ENCODE assay signal across 17 mouse cellular contexts in the genomic region with DNA sequence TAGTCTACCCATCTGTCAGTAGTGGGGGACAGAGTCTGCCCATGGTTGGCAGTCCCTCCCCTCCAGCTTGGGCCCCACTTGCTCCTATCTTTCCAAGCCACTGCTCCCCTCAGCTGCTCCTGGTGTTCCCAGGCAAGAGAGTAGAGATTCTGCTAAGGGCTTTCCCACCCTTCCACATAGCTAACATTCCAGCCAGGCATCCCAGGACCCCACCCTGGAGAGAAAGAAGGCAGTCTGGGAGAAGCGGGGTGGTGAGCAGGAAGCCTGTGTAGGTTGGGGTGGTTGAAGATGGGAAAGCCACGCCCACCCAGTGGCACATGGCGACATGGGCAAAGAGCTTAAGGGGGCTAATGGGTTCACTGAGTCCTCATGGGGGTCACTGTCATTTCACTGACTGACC. TPM values are rescaled to one million over a fixed set of nuclear protein-coding genes. Genes with fewer than 3 reads are reported as not detected.
DNase-seq lines count a peak whose midpoint lies in the region; ATAC-seq and TF ChIP-seq lines count a peak whose summit lies in the region.
"Had no signal": no experiment of that assay in that cellular context is flagged by ENCODE, and none has a peak within 500 bp of the region (broad histone marks: within the 10 kb centered on the region; RNA-seq: fewer than 3 reads in every experiment).

No protein-coding gene starts in this region.

- TF ChIP-seq EP300 in lung, postnatal 0 days (IDR thresholded peaks at IDR 0.05) = 0 out of 2 replicates have a peak, but pooled peaks have one; percentile 36

- peaks cover 81% of the 10 kb centered on the region for H3K4me1 ChIP-seq in forebrain, embryonic 13.5 days
- peaks cover 30% of the 10 kb centered on the region for H3K4me1 ChIP-seq in forebrain, embryonic 11.5 days (replicated peaks; ENCODE audit: control insufficient read depth, insufficient read depth, low read length)
- H3K4me1 ChIP-seq in lung, postnatal 0 days (ENCODE audit: insufficient read depth, low read depth, low read length) = no peaks in the 10 kb centered on the region
- no peaks in the 10 kb centered on the region for H3K4me1 ChIP-seq in lung, adult 2 months (ENCODE audit: control insufficient read depth, insufficient read depth, low read length)
- peaks cover 11 to 50% of the 10 kb centered on the region in 2 experiments; a peak in 3 of 4 replicates for H3K4me1 ChIP-seq in ES-E14 (ENCODE audit: control insufficient read depth in 2 of 2, insufficient read depth in 2 of 2, low read length in 2 of 2, poor library complexity in 1 of 2)
- H3K4me1 ChIP-seq in forebrain, embryonic 15.5 days = peaks cover 69% of the 10 kb centered on the region
- H3K4me1 ChIP-seq: intestine, embryonic 15.5 days; liver, embryonic 15.5 days had no signal

- no peak overlapping the region for H3K9ac ChIP-seq in forebrain, embryonic 13.5 days
- H3K9ac ChIP-seq in forebrain, embryonic 11.5 days (ENCODE audit: low read length) = no peak overlapping the region
- H3K9ac ChIP-seq in lung, postnatal 0 days (replicated peaks; ENCODE audit: low read depth) = no peak overlapping the region
- H3K9ac ChIP-seq in ES-E14 (ENCODE audit: insufficient read depth, low read depth, low read length, poor library complexity, severe bottlenecking) = no peak overlapping the region
- no peak overlapping the region for H3K9ac ChIP-seq in forebrain, embryonic 15.5 days (replicated peaks)
- H3K9ac ChIP-seq: intestine, embryonic 15.5 days; liver, embryonic 15.5 days had no signal

- ATAC-seq in forebrain, embryonic 13.5 days = no peak
- ATAC-seq in forebrain, embryonic 11.5 days (replicated peaks; ENCODE audit: low FRiP score) = no peak
- ATAC-seq in lung, postnatal 0 days = peak; percentile 70
- no peak for ATAC-seq in forebrain, embryonic 15.5 days (replicated peaks)
- ATAC-seq: intestine, embryonic 15.5 days; midbrain, embryonic 16.5 days had no signal

- no peaks in the 10 kb centered on the region for H3K36me3 ChIP-seq in forebrain, embryonic 13.5 days (ENCODE audit: poor library complexity, severe bottlenecking)
- no peaks in the 10 kb centered on the region for H3K36me3 ChIP-seq in forebrain, embryonic 11.5 days (ENCODE audit: control insufficient read depth, insufficient read depth, low read length)
- H3K36me3 ChIP-seq in lung, postnatal 0 days (ENCODE audit: insufficient read depth, low read length) = no peaks in the 10 kb centered on the region
- H3K36me3 ChIP-seq in ES-E14 (ENCODE audit: control insufficient read depth, insufficient read depth, low read length, poor library complexity, severe bottlenecking) = no peaks in the 10 kb centered on the region
- H3K36me3 ChIP-seq in forebrain, embryonic 15.5 days = no peaks in the 10 kb centered on the region
- H3K36me3 ChIP-seq: intestine, embryonic 15.5 days; limb, embryonic 10.5 days; liver, embryonic 15.5 days had no signal

- no peaks in the 10 kb centered on the region for H3K9me3 ChIP-seq in forebrain, embryonic 13.5 days (replicated peaks)
- no peaks in the 10 kb centered on the region for H3K9me3 ChIP-seq in forebrain, embryonic 11.5 days (ENCODE audit: control insufficient read depth, low read length)
- H3K9me3 ChIP-seq in lung, postnatal 0 days (ENCODE audit: low read length) = no peaks in the 10 kb centered on the region
- no peaks in the 10 kb centered on the region for H3K9me3 ChIP-seq in ES-E14 (ENCODE audit: control insufficient read depth, insufficient read depth, low read depth, low read length)
- H3K9me3 ChIP-seq in forebrain, embryonic 15.5 days = no peaks in the 10 kb centered on the region
- H3K9me3 ChIP-seq: intestine, embryonic 15.5 days; limb, embryonic 10.5 days; liver, embryonic 15.5 days had no signal

- H3K4me2 ChIP-seq in forebrain, embryonic 13.5 days = no peak overlapping the region
- no peak overlapping the region for H3K4me2 ChIP-seq in forebrain, embryonic 11.5 days (ENCODE audit: low read depth, low read length, severe bottlenecking)
- H3K4me2 ChIP-seq in lung, postnatal 0 days (replicated peaks; ENCODE audit: low read depth, low read length) = no peak overlapping the region
- no peak overlapping the region for H3K4me2 ChIP-seq in forebrain, embryonic 15.5 days (replicated peaks)
- H3K4me2 ChIP-seq: intestine, embryonic 15.5 days; liver, embryonic 15.5 days had no signal

- TF ChIP-seq CTCF in lung, postnatal 0 days (IDR thresholded peaks at IDR 0.05) = no peak
- TF ChIP-seq CTCF in lung, adult 2 months (IDR thresholded peaks at IDR 0.05; ENCODE audit: insufficient read depth, low read length) = no peak

- WGBS in forebrain, embryonic 13.5 days = 67% methylated on average over 3 of the region's 3 CpGs
- 75% methylated on average over 3 of the region's 3 CpGs for WGBS in forebrain, embryonic 11.5 days
- 42% methylated on average over 3 of the region's 3 CpGs for WGBS in lung, postnatal 0 days
- 67% methylated on average over 3 of the region's 3 CpGs for WGBS in lung, adult 2 months
- WGBS in forebrain, embryonic 15.5 days = 85% methylated on average over 3 of the region's 3 CpGs

- DNase-seq in forebrain, embryonic 11.5 days (ENCODE audit: low spot score) = no peak
- DNase-seq in lung, postnatal 0 days (ENCODE audit: low spot score) = peak; percentile 39
- DNase-seq in lung, adult 2 months = no peak
- DNase-seq in ES-E14 (ENCODE audit: low read depth, low spot score) = no peak
- DNase-seq in spleen, postnatal 36 days (ENCODE audit: low spot score in 2 of 2) = no peak
- DNase-seq: adrenal gland, adult 2 months; cerebellum, adult 11 months; gastrocnemius, postnatal 36 days; heart, adult 2 months; liver had no signal

- peak overlapping the region; percentile 73 for H3K27ac ChIP-seq in forebrain, embryonic 13.5 days
- no peak overlapping the region for H3K27ac ChIP-seq in forebrain, embryonic 11.5 days (ENCODE audit: low read depth, low read length)
- no peak overlapping the region for H3K27ac ChIP-seq in lung, postnatal 0 days (ENCODE audit: low read length)
- 0 out of 2 replicates have a peak overlapping the region, but pooled peaks have one; percentile 38 for H3K27ac ChIP-seq in ES-E14 (ENCODE audit: insufficient read depth, low read depth, low read length, poor library complexity, severe bottlenecking)
- peak overlapping the region; percentile 66 for H3K27ac ChIP-seq in forebrain, embryonic 15.5 days (replicated peaks)
- H3K27ac ChIP-seq: heart, adult 2 months; intestine, embryonic 15.5 days; limb, embryonic 10.5 days; liver, embryonic 15.5 days; macrophage had no signal

- H3K4me3 ChIP-seq in forebrain, embryonic 13.5 days = no peak overlapping the region
- H3K4me3 ChIP-seq in forebrain, embryonic 11.5 days (ENCODE audit: low read depth, low read length) = no peak overlapping the region
- H3K4me3 ChIP-seq in lung, postnatal 0 days (ENCODE audit: low read depth, low read length) = no peak overlapping the region
- H3K4me3 ChIP-seq in lung, adult 2 months (replicated peaks; ENCODE audit: extremely low read depth, low read depth, low read length) = no peak overlapping the region
- H3K4me3 ChIP-seq in ES-E14 (ENCODE audit: insufficient read depth in 1 of 2, low read depth in 1 of 2, low read length in 2 of 2, poor library complexity in 1 of 2, severe bottlenecking in 1 of 2) = no peak overlapping the region
- no peak overlapping the region for H3K4me3 ChIP-seq in forebrain, embryonic 15.5 days
- H3K4me3 ChIP-seq: heart, adult 2 months; intestine, embryonic 15.5 days; limb, embryonic 10.5 days; liver, embryonic 15.5 days had no signal

- no peaks in the 10 kb centered on the region for H3K27me3 ChIP-seq in forebrain, embryonic 13.5 days
- no peaks in the 10 kb centered on the region for H3K27me3 ChIP-seq in forebrain, embryonic 11.5 days (ENCODE audit: control insufficient read depth, insufficient read depth, low read length)
- H3K27me3 ChIP-seq in lung, postnatal 0 days (replicated peaks; ENCODE audit: insufficient read depth, low read length) = no peaks in the 10 kb centered on the region
- no peaks in the 10 kb centered on the region for H3K27me3 ChIP-seq in forebrain, embryonic 15.5 days

- in situ Hi-C loops in ES-E14 (cut with MboI; ENCODE audit: low sequenced_read_pairs in 2 of 2, unreplicated experiment in 2 of 2) = no loop called here

- TF ChIP-seq POLR2A in lung, adult 2 months (IDR thresholded peaks at IDR 0.05; ENCODE audit: borderline replicate concordance, extremely low read depth, low read depth, low read length) = no peak

TF ChIP-seq in ES-E14, 5 proteins besides CTCF, POLR2A, EP300 and RAD21:
- TF ChIP-seq MAFK (IDR thresholded peaks at IDR 0.05; ENCODE audit: insufficient read depth, low read depth, low read length) (no peak), ZC3H11A (IDR thresholded peaks at IDR 0.05; ENCODE audit: borderline replicate concordance, low read depth, low read length) (no peak), HCFC1 (IDR thresholded peaks at IDR 0.05; ENCODE audit: borderline replicate concordance, insufficient read depth, low read length) (no peak), ZNF384 (IDR thresholded peaks at IDR 0.05; ENCODE audit: low read depth, low read length) (no peak), CHD2 (IDR thresholded peaks at IDR 0.05; ENCODE audit: low read depth, low read length) (no peak)

RNA-seq across cellular contexts. Expression of a gene that starts 13.9 kb away (rescaled TPM):
- polyA plus RNA-seq in forebrain, embryonic 13.5 days (2015; fragmentation: Nextera tagmentation; extraction: Ambion mirVana) = 84.0 and 92.2 TPM in 2 replicates
- 146 and 153 TPM in 2 replicates for polyA plus RNA-seq in forebrain, embryonic 11.5 days (2014; fragmentation: Nextera tagmentation; extraction: Ambion mirVana)
- 11.3 and 14.9 TPM in 2 replicates for polyA plus RNA-seq in lung, postnatal 0 days (2015; fragmentation: Nextera tagmentation; extraction: Ambion mirVana)
- polyA plus RNA-seq in lung, adult 2 months (2012; rRNA removed) = 7.0 and 13.2 TPM in 2 replicates
- total RNA-seq in ES-E14 (2012; rRNA removed) = 11.2 and 15.5 TPM in 2 replicates
- 132 and 133 TPM in 2 replicates for polyA plus RNA-seq in forebrain, embryonic 15.5 days (2015; fragmentation: Nextera tagmentation; extraction: Ambion mirVana)
- total RNA-seq: gastrocnemius, postnatal 36 days had no signal
- polyA plus RNA-seq: macrophage had no signal

Comparison
In these comparisons a context has a peak if more than half of its experiments do, and no peak if none do; other contexts are left out.
1. H3K27ac ChIP-seq: peak in forebrain, embryonic 13.5 days (single experiment), ES-E14 (single experiment) and forebrain, embryonic 15.5 days (single experiment); none in forebrain, embryonic 11.5 days (single experiment) and lung, postnatal 0 days (single experiment).